Mouse (Mus musculus): ENCODE data around the gene Slc37a1. TPM values are rescaled to one million over a fixed set of nuclear protein-coding genes. Genes with fewer than 3 reads are reported as not detected.

Gene Slc37a1
- total and polyA plus RNA-seq, 3 experiments = 14.2 to 15.0 TPM; not detected in 1

DNA sequence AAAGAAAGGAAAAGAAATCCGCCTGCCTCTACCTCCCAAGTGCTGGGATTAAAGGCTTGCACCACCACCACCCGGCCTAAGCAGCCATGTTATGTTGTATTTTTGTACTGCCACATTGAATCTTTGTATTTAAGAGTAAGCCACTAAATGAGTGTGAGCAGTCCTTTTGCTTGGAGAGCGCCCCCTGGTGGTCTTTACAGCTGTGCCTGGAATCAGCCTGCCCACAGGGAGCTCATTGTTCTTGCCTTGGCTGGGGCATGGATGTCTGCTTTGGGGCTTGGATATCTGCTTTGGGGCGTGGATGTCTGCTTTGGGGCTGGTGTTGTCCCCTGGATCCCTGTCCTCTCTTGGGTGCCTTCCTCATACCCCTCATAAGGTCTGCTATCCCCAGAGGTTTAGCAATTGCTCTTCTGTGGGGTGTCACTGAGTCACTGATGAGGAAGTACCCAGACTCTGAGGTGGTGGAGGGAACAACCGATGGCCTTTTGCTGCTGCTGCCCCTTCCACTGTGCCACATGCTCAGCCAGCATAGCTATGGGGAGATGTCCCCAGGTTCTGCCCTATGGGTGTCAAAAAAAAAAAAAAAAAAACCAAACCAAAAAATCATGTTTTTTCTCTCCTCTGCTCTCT lies 57.7 kb downstream of the Slc37a1 start (continued):
- TF ChIP-seq TCF12 (IDR thresholded peaks at IDR 0.05; ENCODE audit: low read depth, low read length) = no peak
- TF ChIP-seq ELF1 (IDR thresholded peaks at IDR 0.05; ENCODE audit: low read depth, low read length) = no peak
- TF ChIP-seq POLR2A (IDR thresholded peaks at IDR 0.05; ENCODE audit: control insufficient read depth in 1 of 2, insufficient read depth in 1 of 2, low read depth in 1 of 2, low read length in 2 of 2, poor library complexity in 1 of 2) = no peak
- no peak for TF ChIP-seq USF2 (IDR thresholded peaks at IDR 0.05; ENCODE audit: borderline replicate concordance in 1 of 2, insufficient read depth in 1 of 2, low read depth in 1 of 2, low read length in 2 of 2)
- no peak for TF ChIP-seq CHD1 (IDR thresholded peaks at IDR 0.05; ENCODE audit: low read depth, low read length)
- TF ChIP-seq ZNF384 (IDR thresholded peaks at IDR 0.05; ENCODE audit: low read depth, low read length) = no peak
- peak; percentile 85 to 91 (median 88) for TF ChIP-seq CTCF (IDR thresholded peaks at IDR 0.05 in 2 of 3, conservative IDR thresholded peaks at IDR 0.05 in 1 of 3; ENCODE audit: control insufficient read depth in 1 of 3, insufficient read depth in 1 of 3, low read depth in 2 of 3, low read length in 3 of 3, poor library complexity in 1 of 3, severe bottlenecking in 1 of 3)
- no peak for TF ChIP-seq EP300 (IDR thresholded peaks at IDR 0.05; ENCODE audit: low read depth in 1 of 2, low read length in 2 of 2)
- TF ChIP-seq POLR2AphosphoS5 (IDR thresholded peaks at IDR 0.05; ENCODE audit: borderline replicate concordance, low read depth, low read length) = no peak
- TF ChIP-seq GATA1 (IDR thresholded peaks at IDR 0.05; ENCODE audit: low read depth, low read length) = no peak
- peak; percentile 77 for TF ChIP-seq SMC3 (IDR thresholded peaks at IDR 0.05; ENCODE audit: low read depth, low read length)
- no peak for TF ChIP-seq TAL1 (IDR thresholded peaks at IDR 0.05; ENCODE audit: low read length)
- TF ChIP-seq MXI1 (IDR thresholded peaks at IDR 0.05; ENCODE audit: low read depth, low read length) = no peak
- no peak for TF ChIP-seq NELFE (IDR thresholded peaks at IDR 0.05; ENCODE audit: low read depth, low read length)
- no peak for TF ChIP-seq ZKSCAN1 (IDR thresholded peaks at IDR 0.05; ENCODE audit: low read depth, low read length)
- no peak for TF ChIP-seq MYC (IDR thresholded peaks at IDR 0.05; ENCODE audit: low read depth, low read length)
- no peak for TF ChIP-seq CHD2 (IDR thresholded peaks at IDR 0.05; ENCODE audit: low read length)
- no peak for TF ChIP-seq HCFC1 (IDR thresholded peaks at IDR 0.05; ENCODE audit: low read depth, low read length)
- TF ChIP-seq MYB (IDR thresholded peaks at IDR 0.05; ENCODE audit: low read depth, low read length) = no peak
- no peak for TF ChIP-seq MAFK (IDR thresholded peaks at IDR 0.05; ENCODE audit: borderline replicate concordance, low read depth, low read length)
- no peak for TF ChIP-seq TBP (IDR thresholded peaks at IDR 0.05; ENCODE audit: low read depth, low read length)
- 0 out of 2 replicates have a peak, but pooled peaks have one; percentile 31 for TF ChIP-seq MAZ (IDR thresholded peaks at IDR 0.05; ENCODE audit: low read depth, low read length)
- TF ChIP-seq POLR2AphosphoS2 (IDR thresholded peaks at IDR 0.05; ENCODE audit: low read length) = no peak
- TF ChIP-seq GABPA (IDR thresholded peaks at IDR 0.05; ENCODE audit: low read depth, low read length) = no peak
- TF ChIP-seq UBTF (IDR thresholded peaks at IDR 0.05; ENCODE audit: borderline replicate concordance, insufficient read depth, low read depth, low read length) = no peak

DNA sequence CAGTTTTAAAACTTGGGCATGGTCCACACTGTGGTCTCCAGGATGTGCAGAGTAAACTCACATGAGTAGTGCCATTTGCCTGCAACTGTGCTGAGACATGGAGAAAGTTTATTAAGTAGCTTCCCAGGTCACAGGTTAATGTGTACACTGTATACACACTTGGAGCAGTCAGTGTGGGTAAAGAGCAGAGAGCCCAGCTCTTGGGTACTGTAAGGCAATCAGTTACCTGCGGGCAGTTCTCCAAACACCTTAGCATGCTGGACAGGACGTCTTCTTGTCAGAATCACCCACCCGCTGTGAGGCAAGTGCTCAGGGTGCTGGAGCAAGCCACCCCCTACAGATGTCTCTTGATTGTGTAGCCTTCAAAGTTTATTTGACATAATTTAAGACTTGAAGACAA lies 58.2 kb downstream of the Slc37a1 start:
- Histone ChIP-seq H3K9me3 (replicated peaks; ENCODE audit: insufficient read depth, low read length) (no peaks in the 10 kb centered on the region), H3K4me1 (ENCODE audit: control insufficient read depth in 1 of 2, insufficient read depth in 2 of 2, low read length in 2 of 2) (no peaks in the 10 kb centered on the region)
- no peak for TF ChIP-seq EP300 (IDR thresholded peaks at IDR 0.05; ENCODE audit: low read depth in 1 of 2, low read length in 2 of 2)
- TF ChIP-seq ETS1 (IDR thresholded peaks at IDR 0.05; ENCODE audit: low read depth, low read length) = no peak
- no peak for TF ChIP-seq UBTF (IDR thresholded peaks at IDR 0.05; ENCODE audit: borderline replicate concordance, insufficient read depth, low read depth, low read length)
- no peak for TF ChIP-seq TBP (IDR thresholded peaks at IDR 0.05; ENCODE audit: low read depth, low read length)
- no peak for TF ChIP-seq USF2 (IDR thresholded peaks at IDR 0.05; ENCODE audit: borderline replicate concordance in 1 of 2, insufficient read depth in 1 of 2, low read depth in 1 of 2, low read length in 2 of 2)
- TF ChIP-seq NELFE (IDR thresholded peaks at IDR 0.05; ENCODE audit: low read depth, low read length) = no peak
- no peak for TF ChIP-seq ZKSCAN1 (IDR thresholded peaks at IDR 0.05; ENCODE audit: low read depth, low read length)
- no peak for TF ChIP-seq GABPA (IDR thresholded peaks at IDR 0.05; ENCODE audit: low read depth, low read length)
- no peak for TF ChIP-seq USF1 (IDR thresholded peaks at IDR 0.05; ENCODE audit: low read depth, low read length)
- no peak for TF ChIP-seq KAT2A (conservative IDR thresholded peaks at IDR 0.05; ENCODE audit: low read depth, low read length)
- TF ChIP-seq ELF1 (IDR thresholded peaks at IDR 0.05; ENCODE audit: low read depth, low read length) = no peak
- TF ChIP-seq TAL1 (IDR thresholded peaks at IDR 0.05; ENCODE audit: low read length) = no peak
- no peak for TF ChIP-seq MAFK (IDR thresholded peaks at IDR 0.05; ENCODE audit: borderline replicate concordance, low read depth, low read length)
- no peak for TF ChIP-seq MXI1 (IDR thresholded peaks at IDR 0.05; ENCODE audit: low read depth, low read length)
- no peak for TF ChIP-seq MEF2A (IDR thresholded peaks at IDR 0.05; ENCODE audit: extremely low read depth, insufficient replicate concordance, low read depth, low read length, poor library complexity, severe bottlenecking)
- no peak for TF ChIP-seq ZMIZ1 (IDR thresholded peaks at IDR 0.05; ENCODE audit: low read depth, low read length)
- TF ChIP-seq CTCF (IDR thresholded peaks at IDR 0.05 in 2 of 3, conservative IDR thresholded peaks at IDR 0.05 in 1 of 3; ENCODE audit: control insufficient read depth in 1 of 3, insufficient read depth in 1 of 3, low read depth in 2 of 3, low read length in 3 of 3, poor library complexity in 1 of 3, severe bottlenecking in 1 of 3) = no peak
- TF ChIP-seq NRF1 (IDR thresholded peaks at IDR 0.05; ENCODE audit: insufficient read depth, low read depth, low read length, poor library complexity, severe bottlenecking) = no peak
- TF ChIP-seq POLR2AphosphoS2 (IDR thresholded peaks at IDR 0.05; ENCODE audit: low read length) = no peak

More for the DNA sequence above, 58.2 kb downstream of the Slc37a1 start:
- no peaks in the 10 kb centered on the region for H3K79me2 ChIP-seq (ENCODE audit: control insufficient read depth, insufficient read depth, low read length, poor library complexity)
- H3K36me3 ChIP-seq (ENCODE audit: control insufficient read depth in 1 of 2, insufficient read depth in 2 of 2, low read length in 2 of 2) = no peaks in the 10 kb centered on the region
- no peak overlapping the region for H3K27ac ChIP-seq (ENCODE audit: control insufficient read depth, low read depth, low read length)
- H3K9ac ChIP-seq (ENCODE audit: control insufficient read depth, low read depth, low read length, poor library complexity, severe bottlenecking) = no peak overlapping the region
- no peaks in the 10 kb centered on the region for H3K27me3 ChIP-seq (ENCODE audit: control insufficient read depth in 1 of 2, insufficient read depth in 2 of 2, low read length in 2 of 2)
- no peak for DNase-seq (ENCODE audit: low read depth, low spot score)
- H3K4me3 ChIP-seq (ENCODE audit: control insufficient read depth in 1 of 2, insufficient read depth in 1 of 2, low read depth in 2 of 2, low read length in 2 of 2) = no peak overlapping the region

Measured in MEL (cell line).